Comparison of ENCODE assay signal across 21 mouse cellular contexts in genomic region chr8:126814427-126814826, GRCm38 (mm10).
DNase-seq lines count a peak whose midpoint lies in the region; ATAC-seq and TF ChIP-seq lines count a peak whose summit lies in the region.
"Had no signal": no experiment of that assay in that cellular context is flagged by ENCODE, and none has a peak within 500 bp of the region (broad histone marks: within the 10 kb centered on the region; RNA-seq: fewer than 3 reads in every experiment).

No protein-coding gene starts in this region.

- 62% methylated on average over 4 of the region's 4 CpGs for WGBS in intestine, embryonic 16.5 days
- 72% methylated on average over 4 of the region's 4 CpGs for WGBS in stomach, postnatal 0 days
- 78% methylated on average over 4 of the region's 4 CpGs for WGBS in midbrain, embryonic 11.5 days

- peaks cover 2% of the 10 kb centered on the region; the same call in 1 of the 2 replicates for H3K4me1 ChIP-seq in intestine, embryonic 16.5 days (ENCODE audit: control insufficient read depth, insufficient read depth, low read length)
- no peaks in the 10 kb centered on the region for H3K4me1 ChIP-seq in stomach, postnatal 0 days (replicated peaks; ENCODE audit: control insufficient read depth, insufficient read depth)
- no peaks in the 10 kb centered on the region for H3K4me1 ChIP-seq in midbrain, embryonic 11.5 days (ENCODE audit: control insufficient read depth, insufficient read depth, low read length)
- H3K4me1 ChIP-seq: forebrain, embryonic 12.5 days; heart, embryonic 15.5 days had no signal

- no peak overlapping the region for H3K4me2 ChIP-seq in intestine, embryonic 16.5 days (ENCODE audit: low read depth, low read length)
- H3K4me2 ChIP-seq in stomach, postnatal 0 days (replicated peaks; ENCODE audit: low read depth) = no peak overlapping the region
- H3K4me2 ChIP-seq in midbrain, embryonic 11.5 days = no peak overlapping the region
- H3K4me2 ChIP-seq: embryonic facial prominence, embryonic 13.5 days; forebrain, embryonic 12.5 days; heart, embryonic 11.5 days; heart, embryonic 15.5 days; hindbrain, embryonic 14.5 days had no signal

- TF ChIP-seq CTCF in stomach, postnatal 0 days (IDR thresholded peaks at IDR 0.05; ENCODE audit: low read depth) = no peak

- peaks cover 8% of the 10 kb centered on the region for H3K9me3 ChIP-seq in intestine, embryonic 16.5 days (ENCODE audit: control insufficient read depth, low read length)
- no peaks in the 10 kb centered on the region; the same call in 1 of the 2 replicates for H3K9me3 ChIP-seq in stomach, postnatal 0 days (ENCODE audit: control insufficient read depth, low read length)
- H3K9me3 ChIP-seq in midbrain, embryonic 11.5 days (ENCODE audit: control insufficient read depth, low read length) = no peaks in the 10 kb centered on the region; the same call in 1 of the 2 replicates

- H3K9ac ChIP-seq in intestine, embryonic 16.5 days (ENCODE audit: low read depth, low read length) = 0 out of 2 replicates have a peak overlapping the region, but pooled peaks have one; percentile 11
- H3K9ac ChIP-seq in stomach, postnatal 0 days (ENCODE audit: low read length) = no peak overlapping the region
- H3K9ac ChIP-seq in midbrain, embryonic 11.5 days (ENCODE audit: low read length) = no peak overlapping the region
- H3K9ac ChIP-seq: embryonic facial prominence, embryonic 13.5 days; forebrain, embryonic 12.5 days; heart, embryonic 15.5 days; hindbrain, embryonic 14.5 days had no signal

- no peaks in the 10 kb centered on the region for H3K36me3 ChIP-seq in intestine, embryonic 16.5 days (ENCODE audit: control insufficient read depth, insufficient read depth, low read length)
- H3K36me3 ChIP-seq in stomach, postnatal 0 days (ENCODE audit: control insufficient read depth, insufficient read depth, low read length) = no peaks in the 10 kb centered on the region
- H3K36me3 ChIP-seq in midbrain, embryonic 11.5 days (ENCODE audit: control insufficient read depth, insufficient read depth, low read length) = no peaks in the 10 kb centered on the region
- H3K36me3 ChIP-seq: embryonic facial prominence, embryonic 13.5 days; forebrain, embryonic 12.5 days; heart, embryonic 15.5 days had no signal

- no peaks in the 10 kb centered on the region for H3K27me3 ChIP-seq in intestine, embryonic 16.5 days (replicated peaks; ENCODE audit: control insufficient read depth, insufficient read depth, low read length)
- H3K27me3 ChIP-seq in stomach, postnatal 0 days (ENCODE audit: control insufficient read depth, insufficient read depth, low read length) = no peaks in the 10 kb centered on the region
- H3K27me3 ChIP-seq in midbrain, embryonic 11.5 days (ENCODE audit: control insufficient read depth, insufficient read depth, low read length) = no peaks in the 10 kb centered on the region
- H3K27me3 ChIP-seq: embryonic facial prominence, embryonic 13.5 days had no signal

- TF ChIP-seq EP300 in stomach, postnatal 0 days (optimal IDR thresholded peaks at IDR 0.05) = no peak

- H3K27ac ChIP-seq in intestine, embryonic 16.5 days (ENCODE audit: low read length) = no peak overlapping the region
- H3K27ac ChIP-seq in stomach, postnatal 0 days (replicated peaks) = peak overlapping the region; percentile 18; the same call in 1 of the 2 replicates
- no peak overlapping the region for H3K27ac ChIP-seq in midbrain, embryonic 11.5 days (ENCODE audit: low read depth, low read length)
- H3K27ac ChIP-seq: embryonic facial prominence, embryonic 13.5 days; forebrain, embryonic 12.5 days; heart, adult 2 months; heart, embryonic 15.5 days; hindbrain, embryonic 10.5 days; hindbrain, embryonic 14.5 days had no signal

- peak; percentile 65 for ATAC-seq in granulocyte monocyte progenitor cell, adult 5-6 weeks (replicated peaks; ENCODE audit: poor library complexity, severe bottlenecking)
- ATAC-seq in intestine, embryonic 16.5 days = peak; percentile 70
- peak; percentile 66 for ATAC-seq in megakaryocyte progenitor cell, adult 5-6 weeks (replicated peaks; ENCODE audit: poor library complexity)
- ATAC-seq in stomach, postnatal 0 days (ENCODE audit: low FRiP score, low TSS enrichment) = peak; percentile 63
- ATAC-seq in midbrain, embryonic 11.5 days (ENCODE audit: low FRiP score) = no peak
- ATAC-seq: forebrain, embryonic 16.5 days had no signal

- H3K4me3 ChIP-seq in intestine, embryonic 16.5 days (ENCODE audit: low read length) = no peak overlapping the region
- no peak overlapping the region for H3K4me3 ChIP-seq in stomach, postnatal 0 days (ENCODE audit: low read depth, low read length)
- no peak overlapping the region for H3K4me3 ChIP-seq in midbrain, embryonic 11.5 days (ENCODE audit: low read depth, low read length)
- H3K4me3 ChIP-seq: embryonic facial prominence, embryonic 13.5 days; forebrain, embryonic 12.5 days; heart, adult 2 months; heart, embryonic 15.5 days; hindbrain, embryonic 10.5 days had no signal

- DNase-seq in stomach, postnatal 0 days (ENCODE audit: low spot score) = no peak
- no peak for DNase-seq in thymus, postnatal 10 days (ENCODE audit: low spot score in 2 of 2)
- DNase-seq in gastrocnemius, postnatal 4 days (ENCODE audit: low spot score in 2 of 2) = no peak
- DNase-seq in midbrain, embryonic 11.5 days (ENCODE audit: low spot score, missing footprints) = no peak
- DNase-seq: adrenal gland, postnatal 10 days; cerebellum, adult 11 months; cerebellum, adult 8-10 months; cerebellum, postnatal 14 days; gastrocnemius, postnatal 14 days; heart, adult 2 months; heart, postnatal 14 days had no signal
